Mouse (Mus musculus): ENCODE measurements around the gene Olfr67. TPM values are rescaled to one million over a fixed set of nuclear protein-coding genes. Genes with fewer than 3 reads are reported as not detected.

The Olfr67 gene
- total and polyA plus RNA-seq, 2 experiments from 2014 or later = not detected

DNA sequence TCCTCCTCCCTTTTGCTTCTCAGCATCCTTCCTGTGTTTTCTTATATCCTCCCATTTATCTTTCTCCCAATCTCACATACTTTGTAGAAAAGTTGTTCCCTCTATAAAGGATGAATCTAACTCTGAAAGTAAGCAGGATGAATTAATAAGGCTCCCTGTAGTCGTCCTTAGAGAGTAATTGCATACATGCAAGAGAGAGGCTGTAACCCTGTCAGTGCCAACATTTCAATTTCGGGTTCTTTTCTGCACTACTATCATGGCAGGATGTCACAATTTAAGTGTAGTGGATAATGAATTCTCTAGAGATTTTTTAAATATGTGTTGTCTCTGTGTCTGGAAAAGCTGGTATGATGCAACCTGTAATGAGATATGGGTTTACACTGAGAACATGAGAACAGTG is 34.4 kb downstream of the Olfr67 start, which contains the start of gene Olfr630:
Gene Olfr630, minus strand, starts transcription at position 101 of the 400 bp plus-strand sequence.
- no peak for TF ChIP-seq CTCF (IDR thresholded peaks at IDR 0.05)
- H3K4me3 ChIP-seq (ENCODE audit: low read depth, low read length) = no peak within 1 kb of the TSS
- no peaks in the 10 kb centered on the region for H3K4me1 ChIP-seq (ENCODE audit: insufficient read depth, low read length)
- H3K9me3 ChIP-seq (ENCODE audit: low read length) = no peaks in the 10 kb centered on the region
- WGBS = 43% methylated on average over 2 of the region's 2 CpGs
- H3K27ac ChIP-seq (ENCODE audit: low read depth, low read length) = no peak within 1 kb of the TSS
- no peak within 1 kb of the TSS for H3K9ac ChIP-seq (replicated peaks; ENCODE audit: low read length, poor library complexity, severe bottlenecking)
- DNase-seq (ENCODE audit: low spot score) (no peak), ATAC-seq (ENCODE audit: low FRiP score) (no peak)
- H3K36me3 ChIP-seq (ENCODE audit: insufficient read depth, low read length) = no peaks in the 10 kb centered on the region
- no peak within 1 kb of the TSS for H3K4me2 ChIP-seq (ENCODE audit: low read depth, low read length, poor library complexity, severe bottlenecking)
- no peaks in the 10 kb centered on the region for H3K27me3 ChIP-seq (ENCODE audit: insufficient read depth, low read length)

DNA sequence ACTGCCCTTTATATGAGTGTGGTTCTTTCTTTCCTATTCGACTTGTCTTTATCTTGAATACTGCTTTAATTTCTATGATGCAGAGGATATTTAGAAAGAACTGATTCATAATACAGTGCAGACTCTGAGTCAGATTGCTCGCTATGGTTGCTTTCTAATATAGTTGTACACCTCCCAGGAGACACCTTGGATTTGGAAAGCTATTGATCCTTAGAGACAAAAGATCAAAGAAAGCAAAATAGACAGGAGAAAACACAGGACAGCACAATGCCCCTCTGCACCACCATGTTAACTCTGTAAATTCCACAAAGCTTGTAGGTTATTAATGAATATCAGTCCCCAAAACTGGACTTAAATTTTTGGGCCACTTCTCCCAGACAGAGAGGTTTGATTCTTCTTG is 46.8 kb downstream of the Olfr67 start, which contains the start of gene Olfr629:
Gene Olfr629, minus strand, starts transcription at position 101 of the 400 bp plus-strand sequence.
- no peak within 1 kb of the TSS for H3K9ac ChIP-seq (replicated peaks; ENCODE audit: low read length, poor library complexity, severe bottlenecking)
- no peaks in the 10 kb centered on the region for H3K27me3 ChIP-seq (ENCODE audit: insufficient read depth, low read length)
- DNase-seq (ENCODE audit: low spot score) (no peak), ATAC-seq (ENCODE audit: low FRiP score) (no peak)
- H3K4me1 ChIP-seq (ENCODE audit: insufficient read depth, low read length) = no peaks in the 10 kb centered on the region
- H3K36me3 ChIP-seq (ENCODE audit: insufficient read depth, low read length) = no peaks in the 10 kb centered on the region
- WGBS = 70% methylated on average over 2 of the region's 2 CpGs
- H3K4me2 ChIP-seq (ENCODE audit: low read depth, low read length, poor library complexity, severe bottlenecking) = no peak within 1 kb of the TSS
- no peak for TF ChIP-seq CTCF (IDR thresholded peaks at IDR 0.05)
- no peaks in the 10 kb centered on the region for H3K9me3 ChIP-seq (ENCODE audit: low read length)
- H3K4me3 ChIP-seq (ENCODE audit: low read depth, low read length) = no peak within 1 kb of the TSS
- H3K27ac ChIP-seq (ENCODE audit: low read depth, low read length) = no peak within 1 kb of the TSS

Other genes with a start within 250 kb of the Olfr67 start
Only the 30 nearest of the 34 such genes appear.
- gene Olfr616, start 222.7 kb downstream of the Olfr67 start, total RNA-seq (2014; rRNA removed) = not detected in 2 replicates
- not detected in 2 replicates for gene Olfr616, start 222.7 kb downstream of the Olfr67 start, polyA plus RNA-seq (2015; fragmentation: Nextera tagmentation; extraction: Ambion mirVana)
- not detected in 2 replicates for gene Olfr617, start 218.8 kb downstream of the Olfr67 start, total RNA-seq (2014; rRNA removed)
- not detected in 2 replicates for gene Olfr617, start 218.8 kb downstream of the Olfr67 start, polyA plus RNA-seq (2015; fragmentation: Nextera tagmentation; extraction: Ambion mirVana)
- not detected in 2 replicates for gene Olfr618, start 201.7 kb downstream of the Olfr67 start, total RNA-seq (2014; rRNA removed)
- not detected in 2 replicates for gene Olfr618, start 201.7 kb downstream of the Olfr67 start, polyA plus RNA-seq (2015; fragmentation: Nextera tagmentation; extraction: Ambion mirVana)
- not detected in 2 replicates for gene Olfr619, start 191.2 kb downstream of the Olfr67 start, total RNA-seq (2014; rRNA removed)
- gene Olfr619, start 191.2 kb downstream of the Olfr67 start, polyA plus RNA-seq (2015; fragmentation: Nextera tagmentation; extraction: Ambion mirVana) = not detected in 2 replicates
- gene Olfr620, start 179.3 kb downstream of the Olfr67 start, total RNA-seq (2014; rRNA removed) = not detected in 2 replicates
- not detected in 2 replicates for gene Olfr620, start 179.3 kb downstream of the Olfr67 start, polyA plus RNA-seq (2015; fragmentation: Nextera tagmentation; extraction: Ambion mirVana)
- gene Olfr622, start 149.1 kb downstream of the Olfr67 start, total RNA-seq (2014; rRNA removed) = not detected in 2 replicates
- not detected in 2 replicates for gene Olfr622, start 149.1 kb downstream of the Olfr67 start, polyA plus RNA-seq (2015; fragmentation: Nextera tagmentation; extraction: Ambion mirVana)
- not detected in 2 replicates for gene Olfr623, start 128.1 kb downstream of the Olfr67 start, total RNA-seq (2014; rRNA removed)
- gene Olfr623, start 128.1 kb downstream of the Olfr67 start, polyA plus RNA-seq (2015; fragmentation: Nextera tagmentation; extraction: Ambion mirVana) = not detected in 2 replicates
- not detected in 2 replicates for gene Olfr624, start 120.6 kb downstream of the Olfr67 start, total RNA-seq (2014; rRNA removed)
- not detected in 2 replicates for gene Olfr624, start 120.6 kb downstream of the Olfr67 start, polyA plus RNA-seq (2015; fragmentation: Nextera tagmentation; extraction: Ambion mirVana)
- gene Olfr625-ps1, start 109.1 kb downstream of the Olfr67 start, total RNA-seq (2014; rRNA removed) = not detected in 2 replicates
- gene Olfr625-ps1, start 109.1 kb downstream of the Olfr67 start, polyA plus RNA-seq (2015; fragmentation: Nextera tagmentation; extraction: Ambion mirVana) = not detected in 2 replicates
- not detected in 2 replicates for gene Olfr243, start 77.2 kb downstream of the Olfr67 start, total RNA-seq (2014; rRNA removed)
- gene Olfr243, start 77.2 kb downstream of the Olfr67 start, polyA plus RNA-seq (2015; fragmentation: Nextera tagmentation; extraction: Ambion mirVana) = not detected in 2 replicates
- gene Olfr628, start 61.4 kb downstream of the Olfr67 start, total RNA-seq (2014; rRNA removed) = not detected in 2 replicates
- gene Olfr628, start 61.4 kb downstream of the Olfr67 start, polyA plus RNA-seq (2015; fragmentation: Nextera tagmentation; extraction: Ambion mirVana) = not detected in 2 replicates
- not detected in 2 replicates for gene Olfr629, start 46.9 kb downstream of the Olfr67 start, total RNA-seq (2014; rRNA removed)
- gene Olfr629, start 46.9 kb downstream of the Olfr67 start, polyA plus RNA-seq (2015; fragmentation: Nextera tagmentation; extraction: Ambion mirVana) = not detected in 2 replicates
- not detected in 2 replicates for gene Olfr630, start 34.5 kb downstream of the Olfr67 start, total RNA-seq (2014; rRNA removed)
- not detected in 2 replicates for gene Olfr630, start 34.5 kb downstream of the Olfr67 start, polyA plus RNA-seq (2015; fragmentation: Nextera tagmentation; extraction: Ambion mirVana)
- not detected in 2 replicates for gene Olfr69, start 20.2 kb downstream of the Olfr67 start, total RNA-seq (2014; rRNA removed)
- gene Olfr69, start 20.2 kb downstream of the Olfr67 start, polyA plus RNA-seq (2015; fragmentation: Nextera tagmentation; extraction: Ambion mirVana) = not detected in 2 replicates
- not detected in 2 replicates for gene Olfr68, start 12.1 kb downstream of the Olfr67 start, total RNA-seq (2014; rRNA removed)
- not detected in 2 replicates for gene Olfr68, start 12.1 kb downstream of the Olfr67 start, polyA plus RNA-seq (2015; fragmentation: Nextera tagmentation; extraction: Ambion mirVana)
- 140 and 223 TPM in 2 replicates for gene Hbb-bt, start 22.2 kb upstream of the Olfr67 start, total RNA-seq (2014; rRNA removed)
- gene Hbb-bt, start 22.2 kb upstream of the Olfr67 start, polyA plus RNA-seq (2015; fragmentation: Nextera tagmentation; extraction: Ambion mirVana) = 153 and 165 TPM in 2 replicates
- gene Hbb-bs, start 36.3 kb upstream of the Olfr67 start, total RNA-seq (2014; rRNA removed) = 1,016 and 1,022 TPM in 2 replicates
- 709 and 771 TPM in 2 replicates for gene Hbb-bs, start 36.3 kb upstream of the Olfr67 start, polyA plus RNA-seq (2015; fragmentation: Nextera tagmentation; extraction: Ambion mirVana)
- not detected in 2 replicates for gene Hbb-bh2, start 48.7 kb upstream of the Olfr67 start, total RNA-seq (2014; rRNA removed)
- not detected in 2 replicates for gene Hbb-bh2, start 48.7 kb upstream of the Olfr67 start, polyA plus RNA-seq (2015; fragmentation: Nextera tagmentation; extraction: Ambion mirVana)
- not detected in 2 replicates for gene Hbb-bh1, start 51.3 kb upstream of the Olfr67 start, total RNA-seq (2014; rRNA removed)
- not detected in 2 replicates for gene Hbb-bh1, start 51.3 kb upstream of the Olfr67 start, polyA plus RNA-seq (2015; fragmentation: Nextera tagmentation; extraction: Ambion mirVana)
- 1.0 TPM in 1 of 2 replicates, not detected in the other for gene Hbb-y, start 61.4 kb upstream of the Olfr67 start, total RNA-seq (2014; rRNA removed)
- 1.1 TPM in 1 of 2 replicates, not detected in the other for gene Hbb-y, start 61.4 kb upstream of the Olfr67 start, polyA plus RNA-seq (2015; fragmentation: Nextera tagmentation; extraction: Ambion mirVana)
- not detected in 2 replicates for gene Olfr66, start 94.4 kb upstream of the Olfr67 start, total RNA-seq (2014; rRNA removed)
- not detected in 2 replicates for gene Olfr66, start 94.4 kb upstream of the Olfr67 start, polyA plus RNA-seq (2015; fragmentation: Nextera tagmentation; extraction: Ambion mirVana)
- 0.05 TPM in 1 of 2 replicates, not detected in the other for gene Olfr64, start 102.7 kb upstream of the Olfr67 start, total RNA-seq (2014; rRNA removed)
- not detected in 2 replicates for gene Olfr64, start 102.7 kb upstream of the Olfr67 start, polyA plus RNA-seq (2015; fragmentation: Nextera tagmentation; extraction: Ambion mirVana)
- gene Olfr65, start 111.7 kb upstream of the Olfr67 start, total RNA-seq (2014; rRNA removed) = not detected in 2 replicates
- not detected in 2 replicates for gene Olfr65, start 111.7 kb upstream of the Olfr67 start, polyA plus RNA-seq (2015; fragmentation: Nextera tagmentation; extraction: Ambion mirVana)
- gene Olfr631, start 137.0 kb upstream of the Olfr67 start, total RNA-seq (2014; rRNA removed) = not detected in 2 replicates
- gene Olfr631, start 137.0 kb upstream of the Olfr67 start, polyA plus RNA-seq (2015; fragmentation: Nextera tagmentation; extraction: Ambion mirVana) = not detected in 2 replicates
- not detected in 2 replicates for gene Olfr632, start 142.5 kb upstream of the Olfr67 start, total RNA-seq (2014; rRNA removed)
- not detected in 2 replicates for gene Olfr632, start 142.5 kb upstream of the Olfr67 start, polyA plus RNA-seq (2015; fragmentation: Nextera tagmentation; extraction: Ambion mirVana)
- not detected in 2 replicates for gene Olfr633, start 152.6 kb upstream of the Olfr67 start, total RNA-seq (2014; rRNA removed)
- gene Olfr633, start 152.6 kb upstream of the Olfr67 start, polyA plus RNA-seq (2015; fragmentation: Nextera tagmentation; extraction: Ambion mirVana) = not detected in 2 replicates
- gene Olfr635, start 179.3 kb upstream of the Olfr67 start, total RNA-seq (2014; rRNA removed) = not detected in 2 replicates
- gene Olfr635, start 179.3 kb upstream of the Olfr67 start, polyA plus RNA-seq (2015; fragmentation: Nextera tagmentation; extraction: Ambion mirVana) = 0.01 TPM in 1 of 2 replicates, not detected in the other
- not detected in 2 replicates for gene Olfr638, start 206.9 kb upstream of the Olfr67 start, total RNA-seq (2014; rRNA removed)
- gene Olfr638, start 206.9 kb upstream of the Olfr67 start, polyA plus RNA-seq (2015; fragmentation: Nextera tagmentation; extraction: Ambion mirVana) = not detected in 2 replicates
- 0.14 TPM in 1 of 2 replicates, not detected in the other for gene Olfr639, start 225.5 kb upstream of the Olfr67 start, total RNA-seq (2014; rRNA removed)
- gene Olfr639, start 225.5 kb upstream of the Olfr67 start, polyA plus RNA-seq (2015; fragmentation: Nextera tagmentation; extraction: Ambion mirVana) = not detected in 2 replicates
- gene Olfr640, start 233.8 kb upstream of the Olfr67 start, total RNA-seq (2014; rRNA removed) = 0.11 TPM in 1 of 2 replicates, not detected in the other
- gene Olfr640, start 233.8 kb upstream of the Olfr67 start, polyA plus RNA-seq (2015; fragmentation: Nextera tagmentation; extraction: Ambion mirVana) = 0.06 TPM in 1 of 2 replicates, not detected in the other

Data from midbrain, postnatal 0 days (tissue).